Mouse (Mus musculus) midbrain, embryonic 10.5 days (tissue): Measurements from ENCODE around the gene Gm21905. TPM values are rescaled to one million over a fixed set of nuclear protein-coding genes. Genes with fewer than 3 reads are reported as not detected.

Experiments
- DNase-seq: peaks from one replicate; pipeline ENCODE4 v3.0.0-alpha.2; 2017; ENCODE audit warnings: low spot score
- H3K27ac ChIP-seq: fragments of 300-500 bp; sonication (generic); replicated peaks from 2 replicates; pipeline ENCODE4 v1.5.1; 2016; ENCODE audit warnings: mild to moderate bottlenecking
- H3K27me3 ChIP-seq: fragments of 300-500 bp; sonication (generic); 2 replicates; pipeline ENCODE4 v1.6.1; 2016; ENCODE audit warnings: low read depth, mild to moderate bottlenecking; ENCODE audit not compliant: poor library complexity, severe bottlenecking
- H3K36me3 ChIP-seq: fragments of 300-500 bp; sonication (generic); 2 replicates; pipeline ENCODE4 v1.6.1; 2016; ENCODE audit warnings: mild to moderate bottlenecking, moderate library complexity
- H3K4me1 ChIP-seq: fragments of 300-500 bp; sonication (generic); 2 replicates; pipeline ENCODE4 v1.6.1; 2016
- H3K4me3 ChIP-seq: fragments of 300-500 bp; sonication (generic); 2 replicates; pipeline ENCODE4 v1.5.1; 2016; ENCODE audit warnings: mild to moderate bottlenecking, moderate library complexity
- H3K9me3 ChIP-seq: fragments of 300-500 bp; sonication (generic); replicated peaks from 2 replicates; pipeline ENCODE4 v1.6.1; 2016; ENCODE audit warnings: mild to moderate bottlenecking
- WGBS: fragments of 180-500 bp; shearing (Covaris S2); methylation state at CpG from one replicate; pipeline ENCODE4 v1.1.7; 2016; 5-methylcytosine and 5-hydroxymethylcytosine counted together
- polyA plus RNA-seq: library from polyadenylated mRNA; unstranded; fragments of >200 nt; fragmentation: Nextera tagmentation; extraction: Ambion mirVana; gene quantifications from 2 replicates; pipeline ENCODE4 v1.2.1, GENCODE M21; 2016

Gene Gm21905
- polyA plus RNA-seq = not detected in 2 replicates

GRCm38 (mm10) chr5:67946321-67946720 is at the start of gene Gm21905:
TSS of gene Gm21905 (minus strand) at chr5:67946421.
- H3K4me1 ChIP-seq = no peaks in the 10 kb centered on the region
- H3K36me3 ChIP-seq = no peaks in the 10 kb centered on the region
- no peak within 1 kb of the TSS for H3K27ac ChIP-seq
- H3K4me3 ChIP-seq = no peak within 1 kb of the TSS
- WGBS = 87% methylated on average over 5 of the region's 5 CpGs
- H3K9me3 ChIP-seq = no peaks in the 10 kb centered on the region
- no peaks in the 10 kb centered on the region for H3K27me3 ChIP-seq
- no peak for DNase-seq

- Histone ChIP-seq H3K36me3 (no peaks in the 10 kb centered on the region), H3K4me3 (no peak overlapping the region), H3K4me1 (no peaks in the 10 kb centered on the region), H3K27ac (no peak overlapping the region), H3K27me3 (no peaks in the 10 kb centered on the region), H3K9me3 (no peaks in the 10 kb centered on the region)
- DNase-seq = no peak
Observed at GRCm38 (mm10) chr5:67990426-67990825, 44.2 kb upstream of the Gm21905 start.

GRCm38 (mm10) chr5:67981946-67982526 is 35.8 kb upstream of the Gm21905 start:
- Histone ChIP-seq H3K36me3 (no peaks in the 10 kb centered on the region), H3K9me3 (no peaks in the 10 kb centered on the region), H3K4me1 (no peaks in the 10 kb centered on the region), H3K27me3 (no peaks in the 10 kb centered on the region), H3K27ac (no peak overlapping the region), H3K4me3 (no peak overlapping the region)
- WGBS = 47% methylated on average over 3 of the region's 3 CpGs
- no peak for DNase-seq

DNA sequence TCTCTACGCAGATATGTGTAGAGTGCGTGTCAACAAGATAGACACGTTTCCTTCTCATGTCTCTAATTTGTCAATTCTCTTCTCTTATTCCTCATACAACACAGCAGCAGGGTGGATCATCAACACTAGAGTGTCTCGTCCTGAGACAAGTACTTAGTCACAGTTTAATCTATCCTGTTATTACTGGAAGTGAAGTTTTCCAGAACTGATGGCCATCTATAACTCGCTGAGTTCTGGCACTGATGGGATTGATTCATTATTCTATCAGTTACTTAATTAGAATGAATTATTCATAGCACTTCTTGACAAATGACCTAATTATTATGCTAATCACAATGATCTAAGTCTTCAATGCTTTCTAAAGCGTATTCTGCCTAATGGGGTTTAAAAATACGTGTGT is 23.3 kb upstream of the Gm21905 start:
- DNase-seq = no peak
- Histone ChIP-seq H3K4me1 (no peaks in the 10 kb centered on the region), H3K27ac (no peak overlapping the region), H3K4me3 (no peak overlapping the region), H3K36me3 (no peaks in the 10 kb centered on the region), H3K27me3 (no peaks in the 10 kb centered on the region), H3K9me3 (no peaks in the 10 kb centered on the region)
- 86% methylated on average over 7 of the region's 7 CpGs for WGBS

DNA sequence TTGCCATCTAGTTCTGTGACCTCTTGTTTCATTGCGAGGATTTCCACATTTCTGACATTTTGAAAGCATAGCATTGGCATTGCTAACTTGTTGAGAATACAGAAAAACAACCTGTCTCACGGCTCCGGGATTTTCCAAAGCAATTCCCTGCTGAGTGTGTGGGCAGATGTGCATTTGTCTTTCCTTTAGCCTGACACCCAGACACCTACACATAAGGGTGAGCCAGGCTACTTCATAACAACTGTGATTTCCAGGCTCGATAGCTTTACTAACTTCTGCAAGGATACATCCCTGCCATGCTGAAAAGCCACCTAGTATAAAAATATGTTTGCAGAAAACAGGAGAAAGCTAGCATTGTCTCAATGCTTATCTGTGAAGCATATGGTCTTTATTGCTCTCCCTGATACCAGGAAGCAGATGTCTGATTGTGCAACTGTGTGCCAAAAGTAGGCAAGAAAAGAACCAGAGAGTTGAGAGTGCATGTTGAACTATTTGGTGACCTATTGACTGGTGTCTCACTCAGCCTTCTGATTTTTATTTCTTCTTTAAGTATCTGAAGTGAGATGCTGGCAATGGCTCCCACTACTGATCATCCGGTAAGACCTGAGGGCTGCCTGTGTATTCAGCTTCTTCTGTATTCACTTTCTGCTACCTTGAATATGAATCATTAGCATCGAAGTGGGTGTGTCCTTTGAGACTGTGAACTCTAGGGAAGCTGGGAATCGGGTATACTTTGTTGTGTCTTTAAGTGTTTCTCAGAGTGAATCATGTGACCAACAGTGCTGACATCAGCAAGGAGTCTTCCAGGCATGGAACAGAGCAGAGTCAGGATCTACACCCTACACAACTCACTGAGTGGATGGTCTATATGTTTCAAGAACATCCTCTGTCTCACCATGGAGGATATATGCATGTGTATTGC is 15.7 kb upstream of the Gm21905 start:
- Histone ChIP-seq H3K4me3 (no peak overlapping the region), H3K36me3 (no peaks in the 10 kb centered on the region), H3K27me3 (no peaks in the 10 kb centered on the region), H3K9me3 (no peaks in the 10 kb centered on the region), H3K4me1 (no peaks in the 10 kb centered on the region), H3K27ac (no peak overlapping the region)
- DNase-seq = no peak
- WGBS = 87% methylated on average over 7 of the region's 7 CpGs

DNA sequence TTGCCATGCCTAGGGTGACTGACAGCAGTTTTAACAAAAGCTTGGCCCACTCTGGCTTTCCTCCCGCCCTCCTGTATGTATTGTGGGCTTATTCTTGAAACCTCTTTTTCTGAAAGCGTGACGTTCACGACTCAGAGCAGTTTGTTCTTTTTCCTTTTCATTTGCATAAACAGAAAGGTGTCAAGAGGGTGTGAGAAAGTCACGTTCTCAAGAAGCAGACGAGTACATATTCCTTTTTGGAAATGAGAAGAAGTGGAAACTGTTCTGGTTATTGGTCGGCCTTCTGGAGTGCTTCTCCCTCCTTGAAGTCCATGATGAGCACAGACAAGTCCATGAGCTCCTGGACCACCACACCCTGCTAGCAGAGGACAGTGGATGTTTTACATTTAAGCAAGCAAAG is 9.3 kb upstream of the Gm21905 start:
- DNase-seq = no peak
- no peaks in the 10 kb centered on the region for H3K9me3 ChIP-seq
- H3K4me3 ChIP-seq = no peak overlapping the region
- no peak overlapping the region for H3K27ac ChIP-seq
- 80% methylated on average over 7 of the region's 7 CpGs for WGBS
- no peaks in the 10 kb centered on the region for H3K36me3 ChIP-seq
- H3K27me3 ChIP-seq = no peaks in the 10 kb centered on the region
- H3K4me1 ChIP-seq = no peaks in the 10 kb centered on the region

GRCm38 (mm10) chr5:67954097-67954496 is 7.9 kb upstream of the Gm21905 start:
- DNase-seq = no peak
- 93% methylated on average over 4 of the region's 4 CpGs for WGBS
- H3K27ac ChIP-seq = no peak overlapping the region
- no peaks in the 10 kb centered on the region for H3K4me1 ChIP-seq
- no peaks in the 10 kb centered on the region for H3K9me3 ChIP-seq
- no peaks in the 10 kb centered on the region for H3K36me3 ChIP-seq
- H3K27me3 ChIP-seq = no peaks in the 10 kb centered on the region
- no peak overlapping the region for H3K4me3 ChIP-seq

GRCm38 (mm10) chr5:67948074-67948473 is 1.9 kb upstream of the Gm21905 start:
- Histone ChIP-seq H3K27me3 (no peaks in the 10 kb centered on the region), H3K9me3 (no peaks in the 10 kb centered on the region), H3K4me1 (no peaks in the 10 kb centered on the region), H3K36me3 (no peaks in the 10 kb centered on the region), H3K27ac (no peak overlapping the region), H3K4me3 (no peak overlapping the region)
- WGBS = 92% methylated on average over 5 of the region's 5 CpGs
- DNase-seq = no peak

GRCm38 (mm10) chr5:67947006-67947405 is 785 bp upstream of the Gm21905 start:
- Histone ChIP-seq H3K36me3 (no peaks in the 10 kb centered on the region), H3K4me1 (no peaks in the 10 kb centered on the region), H3K9me3 (no peaks in the 10 kb centered on the region), H3K27ac (no peak overlapping the region), H3K27me3 (no peaks in the 10 kb centered on the region), H3K4me3 (no peak overlapping the region)
- no peak for DNase-seq

DNA sequence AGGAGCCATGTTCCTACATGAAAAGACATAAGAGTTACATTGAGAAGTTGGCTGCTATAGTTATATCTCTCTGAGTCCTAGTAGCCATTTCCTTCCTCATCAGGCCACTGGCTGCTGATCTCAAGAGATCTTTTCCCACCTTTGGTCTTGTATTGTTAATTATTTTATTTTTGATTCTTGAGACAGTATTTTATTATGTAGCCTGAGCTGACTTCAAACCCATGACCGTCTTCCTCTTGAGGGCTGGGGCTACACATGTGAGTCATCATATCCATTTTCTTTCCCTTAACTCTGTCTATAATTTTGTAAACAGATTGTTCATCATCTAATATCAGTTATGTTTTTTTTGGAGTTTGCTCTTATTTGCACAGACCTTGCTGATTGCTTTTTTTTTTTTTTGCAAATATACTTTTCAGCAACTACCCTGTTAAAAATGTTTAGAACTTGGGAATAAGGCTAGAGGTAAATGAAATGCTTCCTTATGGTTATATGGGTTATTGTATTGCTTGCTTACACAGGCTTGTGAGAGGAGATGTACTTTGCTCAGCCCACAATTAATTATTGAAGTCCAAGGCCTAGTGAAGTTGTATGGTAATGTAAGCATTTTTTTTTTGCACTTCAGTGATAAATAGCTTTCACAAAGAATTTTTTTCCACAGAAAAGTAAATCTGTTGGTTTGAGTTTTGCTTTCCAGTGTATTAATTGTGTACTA is 2.0 kb downstream of the Gm21905 start:
- H3K36me3 ChIP-seq = no peaks in the 10 kb centered on the region
- no peak overlapping the region for H3K27ac ChIP-seq
- 84% methylated on average over 1 of the region's 1 CpGs for WGBS
- no peaks in the 10 kb centered on the region for H3K27me3 ChIP-seq
- H3K9me3 ChIP-seq = no peaks in the 10 kb centered on the region
- no peak overlapping the region for H3K4me3 ChIP-seq
- H3K4me1 ChIP-seq = 0 out of 2 replicates have a peak, but pooled peaks cover 2% of the 10 kb centered on the region
- no peak for DNase-seq

- Histone ChIP-seq H3K4me1 (0 out of 2 replicates have a peak, but pooled peaks cover 4% of the 10 kb centered on the region), H3K4me3 (no peak overlapping the region), H3K36me3 (no peaks in the 10 kb centered on the region), H3K27me3 (no peaks in the 10 kb centered on the region), H3K27ac (no peak overlapping the region), H3K9me3 (no peaks in the 10 kb centered on the region)
- DNase-seq = no peak
- WGBS = 76% methylated on average over 2 of the region's 2 CpGs
Observed at GRCm38 (mm10) chr5:67943199-67943598, 3.0 kb downstream of the Gm21905 start.

- Histone ChIP-seq H3K4me3 (no peak within 1 kb of the TSS), H3K27ac (no peak within 1 kb of the TSS), H3K27me3 (no peaks in the 10 kb centered on the region), H3K4me1 (0 out of 2 replicates have a peak, but pooled peaks cover 4% of the 10 kb centered on the region), H3K36me3 (no peaks in the 10 kb centered on the region), H3K9me3 (no peaks in the 10 kb centered on the region)
- no peak for DNase-seq
- WGBS = 93% methylated on average over 2 of the region's 2 CpGs
Observed at GRCm38 (mm10) chr5:67941369-67941768, 4.9 kb downstream of the Gm21905 start, which contains the start of gene Gm5108. TSS of gene Gm5108 (plus strand) at chr5:67941669.

DNA sequence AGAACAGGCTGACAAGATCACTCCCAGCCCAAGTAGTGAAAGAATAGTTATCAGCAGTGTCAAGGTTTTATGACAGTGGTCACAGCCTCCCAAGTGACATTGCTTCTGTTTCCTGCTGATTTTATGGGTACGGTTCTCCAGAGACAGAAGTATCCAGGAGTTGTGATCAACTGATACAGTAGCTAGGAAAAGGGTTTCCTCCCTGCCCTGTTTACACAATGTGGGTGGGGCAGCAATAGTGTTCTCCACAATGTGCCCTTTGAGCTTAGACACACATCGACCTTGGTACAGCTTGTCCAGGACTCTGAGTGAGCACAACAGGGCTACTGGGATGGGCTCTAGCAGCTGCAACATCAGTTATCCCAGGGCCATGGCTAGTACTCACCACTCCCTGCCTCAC is 14.6 kb downstream of the Gm21905 start:
- H3K27me3 ChIP-seq = no peaks in the 10 kb centered on the region
- H3K27ac ChIP-seq = no peak overlapping the region
- no peaks in the 10 kb centered on the region for H3K9me3 ChIP-seq
- no peak overlapping the region for H3K4me3 ChIP-seq
- DNase-seq = no peak
- no peaks in the 10 kb centered on the region for H3K4me1 ChIP-seq
- H3K36me3 ChIP-seq = no peaks in the 10 kb centered on the region
- WGBS = 93% methylated on average over 2 of the region's 2 CpGs
